In the genomic region with DNA sequence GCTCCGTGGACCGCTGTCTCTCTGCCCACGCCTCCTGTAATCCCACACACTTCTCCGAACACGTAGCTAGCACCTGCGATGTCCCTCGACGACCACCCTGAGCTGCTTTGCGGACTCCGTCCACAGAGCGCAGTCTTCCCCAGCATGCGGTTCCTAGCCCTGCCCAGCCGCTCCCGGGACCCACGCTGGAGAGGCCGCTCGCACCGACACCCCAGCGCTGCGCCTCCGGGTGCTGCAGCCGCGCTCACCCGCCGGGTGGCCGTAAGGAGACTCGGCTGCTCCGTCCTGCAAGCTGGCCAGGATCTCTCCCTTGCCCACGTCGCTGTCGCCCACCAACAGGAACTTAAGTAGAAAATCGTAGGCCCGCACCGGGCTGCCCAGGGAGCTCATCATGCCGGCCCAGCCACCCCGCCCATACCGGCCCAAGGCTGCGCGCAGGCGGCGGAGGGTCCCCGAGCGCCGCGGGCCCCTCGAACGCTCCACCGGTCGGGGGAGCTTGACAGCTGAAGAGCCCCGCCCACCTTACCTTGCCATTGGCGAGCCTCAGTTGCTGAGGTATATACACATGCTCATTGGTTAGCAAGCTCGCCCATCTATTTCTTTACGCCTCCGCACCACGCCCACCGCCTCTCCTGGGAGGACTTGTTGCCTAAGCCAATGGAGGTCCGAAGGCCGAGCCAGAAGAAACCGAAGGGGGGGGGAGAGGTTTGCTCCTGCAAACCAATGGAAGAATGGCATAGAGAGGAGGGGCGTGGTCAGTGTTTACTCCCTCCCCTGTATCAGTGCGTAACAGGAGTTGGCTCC, we compare ENCODE assay signal across 8 mouse cellular contexts. TPM values are rescaled to one million over a fixed set of nuclear protein-coding genes. Genes with fewer than 3 reads are reported as not detected.
DNase-seq lines count a peak whose midpoint lies in the region; ATAC-seq and TF ChIP-seq lines count a peak whose summit lies in the region.

A gene (minus strand): TSS at position 502 of the 804 bp plus-strand sequence.

- 2% methylated on average over 61 of the region's 61 CpGs for WGBS in forebrain, embryonic 13.5 days
- WGBS in heart, postnatal 0 days: under 1% methylated on average over 61 of the region's 61 CpGs
- 1% methylated on average over 61 of the region's 61 CpGs for WGBS in liver, embryonic 15.5 days (ENCODE audit: insufficient replicate concordance)
- WGBS in neural tube, embryonic 15.5 days: under 1% methylated on average over 61 of the region's 61 CpGs

- peaks cover 2% of the 10 kb centered on the region for H3K4me1 ChIP-seq in ES-Bruce4 (ENCODE audit: control insufficient read depth, insufficient read depth, low read length)
- H3K4me1 ChIP-seq in forebrain, embryonic 13.5 days: peaks cover 6% of the 10 kb centered on the region
- H3K4me1 ChIP-seq in heart, postnatal 0 days (ENCODE audit: control insufficient read depth, insufficient read depth): no peaks in the 10 kb centered on the region
- peaks cover 24% of the 10 kb centered on the region for H3K4me1 ChIP-seq in liver, embryonic 15.5 days (replicated peaks)
- peaks cover 18% of the 10 kb centered on the region for H3K4me1 ChIP-seq in neural tube, embryonic 15.5 days

- H3K4me3 ChIP-seq in ES-Bruce4 (ENCODE audit: low read depth, low read length): peak within 1 kb of the TSS; percentile 60
- H3K4me3 ChIP-seq in forebrain, embryonic 13.5 days: peak within 1 kb of the TSS; percentile 50
- H3K4me3 ChIP-seq in heart, postnatal 0 days (ENCODE audit: low read depth, low read length): peak within 1 kb of the TSS; percentile 78
- peak within 1 kb of the TSS; percentile 68 for H3K4me3 ChIP-seq in liver, embryonic 15.5 days (replicated peaks)
- peak within 1 kb of the TSS; percentile 77 for H3K4me3 ChIP-seq in neural tube, embryonic 15.5 days (replicated peaks)

- DNase-seq in cerebellum, adult 11 months: peak; percentile 83
- peak; percentile 98 for DNase-seq in heart, postnatal 0 days (ENCODE audit: low spot score)
- DNase-seq in kidney, postnatal 4 days: peak; percentile 95 to 97
- DNase-seq in testis, postnatal 10 days (ENCODE audit: low spot score): peak; percentile 95

- peak; percentile 99 for ATAC-seq in forebrain, embryonic 13.5 days
- peak; percentile 96 for ATAC-seq in heart, postnatal 0 days (ENCODE audit: insufficient read depth, low read depth)
- peak; percentile 99 for ATAC-seq in liver, embryonic 15.5 days (ENCODE audit: insufficient read depth)
- ATAC-seq in neural tube, embryonic 15.5 days (ENCODE audit: low FRiP score): peak; percentile 99

- H3K9ac ChIP-seq in ES-Bruce4 (ENCODE audit: low read depth, poor library complexity, severe bottlenecking): 0 out of 2 replicates have a peak within 1 kb of the TSS, but pooled peaks have one; percentile 7
- H3K9ac ChIP-seq in forebrain, embryonic 13.5 days: peak within 1 kb of the TSS; percentile 66
- peak within 1 kb of the TSS; percentile 53 for H3K9ac ChIP-seq in heart, postnatal 0 days (replicated peaks; ENCODE audit: low read depth, low read length)
- peak within 1 kb of the TSS; percentile 65 for H3K9ac ChIP-seq in liver, embryonic 15.5 days
- peak within 1 kb of the TSS; percentile 56 for H3K9ac ChIP-seq in neural tube, embryonic 15.5 days (replicated peaks)

- peak within 1 kb of the TSS; percentile 83 for H3K4me2 ChIP-seq in forebrain, embryonic 13.5 days
- H3K4me2 ChIP-seq in heart, postnatal 0 days (ENCODE audit: low read depth, low read length): peak within 1 kb of the TSS; percentile 95
- peak within 1 kb of the TSS; percentile 99 for H3K4me2 ChIP-seq in liver, embryonic 15.5 days
- H3K4me2 ChIP-seq in neural tube, embryonic 15.5 days: peak within 1 kb of the TSS; percentile 83

- no peak within 1 kb of the TSS for H3K27ac ChIP-seq in ES-Bruce4 (ENCODE audit: insufficient read depth, low read length)
- no peak within 1 kb of the TSS for H3K27ac ChIP-seq in forebrain, embryonic 13.5 days
- peak within 1 kb of the TSS; percentile 43; the same call in 1 of the 2 replicates for H3K27ac ChIP-seq in heart, postnatal 0 days (ENCODE audit: low read depth)
- H3K27ac ChIP-seq in liver, embryonic 15.5 days (replicated peaks): 0 out of 2 replicates have a peak within 1 kb of the TSS, but pooled peaks have one; percentile 9
- H3K27ac ChIP-seq in neural tube, embryonic 15.5 days (replicated peaks): peak within 1 kb of the TSS; percentile 80

- TF ChIP-seq CTCF in ES-Bruce4 (IDR thresholded peaks at IDR 0.05; ENCODE audit: low read depth, low read length): no peak
- no peak for TF ChIP-seq CTCF in heart, postnatal 0 days (IDR thresholded peaks at IDR 0.05; ENCODE audit: low read depth)

- H3K36me3 ChIP-seq in ES-Bruce4 (ENCODE audit: control insufficient read depth, insufficient read depth, low read length, poor library complexity, severe bottlenecking): no peaks in the 10 kb centered on the region
- no peaks in the 10 kb centered on the region for H3K36me3 ChIP-seq in forebrain, embryonic 13.5 days (ENCODE audit: poor library complexity, severe bottlenecking)
- no peaks in the 10 kb centered on the region for H3K36me3 ChIP-seq in heart, postnatal 0 days (replicated peaks; ENCODE audit: control insufficient read depth, insufficient read depth, low read length)
- H3K36me3 ChIP-seq in liver, embryonic 15.5 days (replicated peaks): no peaks in the 10 kb centered on the region
- 0 out of 2 replicates have a peak, but pooled peaks cover under 1% of the 10 kb centered on the region for H3K36me3 ChIP-seq in neural tube, embryonic 15.5 days

- TF ChIP-seq POLR2A in ES-Bruce4 (IDR thresholded peaks at IDR 0.05; ENCODE audit: insufficient read depth, low read length): no peak

- H3K27me3 ChIP-seq in ES-Bruce4 (ENCODE audit: control insufficient read depth, insufficient read depth, low read length, poor library complexity, severe bottlenecking): no peaks in the 10 kb centered on the region
- H3K27me3 ChIP-seq in forebrain, embryonic 13.5 days: peaks cover 18% of the 10 kb centered on the region
- no peaks in the 10 kb centered on the region for H3K27me3 ChIP-seq in heart, postnatal 0 days (ENCODE audit: control insufficient read depth, insufficient read depth, low read length)
- peaks cover 34% of the 10 kb centered on the region for H3K27me3 ChIP-seq in liver, embryonic 15.5 days
- H3K27me3 ChIP-seq in neural tube, embryonic 15.5 days (replicated peaks): no peaks in the 10 kb centered on the region; the same call in 1 of the 2 replicates

- no peaks in the 10 kb centered on the region for H3K9me3 ChIP-seq in ES-Bruce4 (replicated peaks; ENCODE audit: control insufficient read depth, insufficient read depth, low read length, poor library complexity, severe bottlenecking)
- H3K9me3 ChIP-seq in forebrain, embryonic 13.5 days (replicated peaks): no peaks in the 10 kb centered on the region
- H3K9me3 ChIP-seq in heart, postnatal 0 days (replicated peaks; ENCODE audit: control insufficient read depth, low read length): no peaks in the 10 kb centered on the region
- H3K9me3 ChIP-seq in liver, embryonic 15.5 days (replicated peaks): no peaks in the 10 kb centered on the region
- no peaks in the 10 kb centered on the region for H3K9me3 ChIP-seq in neural tube, embryonic 15.5 days (replicated peaks)

- no peak for TF ChIP-seq EP300 in ES-Bruce4 (IDR thresholded peaks at IDR 0.05; ENCODE audit: insufficient read depth, low read depth, low read length)
- no peak for TF ChIP-seq EP300 in heart, postnatal 0 days (IDR thresholded peaks at IDR 0.05; ENCODE audit: low read depth)

RNA-seq across cellular contexts. Expression of the gene that starts here (rescaled TPM):
- polyA plus RNA-seq in ES-Bruce4 (2011; ENCODE audit: insufficient read depth, insufficient read length, low read depth, missing spikeins): not detected in 2 replicates
- 4.1 and 4.3 TPM in 2 replicates for polyA plus RNA-seq in forebrain, embryonic 13.5 days (2015; fragmentation: Nextera tagmentation; extraction: Ambion mirVana)
- 3.1 and 5.8 TPM in 2 replicates for total RNA-seq in heart, postnatal 0 days (2014; rRNA removed; ENCODE audit: low replicate concordance)
- polyA plus RNA-seq in heart, postnatal 0 days (2015; fragmentation: Nextera tagmentation; extraction: Ambion mirVana): 5.2 and 7.7 TPM in 2 replicates
- 1.3 and 1.4 TPM in 2 replicates for polyA plus RNA-seq in liver, embryonic 15.5 days (2015; fragmentation: Nextera tagmentation; extraction: Ambion mirVana)
- 15.5 and 18.4 TPM in 2 replicates for polyA plus RNA-seq in neural tube, embryonic 15.5 days (2015; fragmentation: Nextera tagmentation; extraction: Ambion mirVana)

Comparison
In these comparisons a context has a peak if more than half of its experiments do, and no peak if none do; other contexts are left out.
1. H3K27ac ChIP-seq: peak in heart, postnatal 0 days (single experiment), liver, embryonic 15.5 days (single experiment) and neural tube, embryonic 15.5 days (single experiment); none in ES-Bruce4 (single experiment) and forebrain, embryonic 13.5 days (single experiment).
2. H3K9ac ChIP-seq: peak in every context shown above with its lines; median percentile 66 in forebrain, embryonic 13.5 days; 65 in liver, embryonic 15.5 days; 56 in neural tube, embryonic 15.5 days; 53 in heart, postnatal 0 days; 7 in ES-Bruce4.
3. Peak in every context shown above with its lines, with median percentiles within 50 percentile points of each other: H3K4me3 ChIP-seq, DNase-seq, ATAC-seq and H3K4me2 ChIP-seq.